Mouse (Mus musculus) NIH3T3 (cell line): ENCODE measurements around the gene Ogg1.

ENCODE experiments used
- DNase-seq: peaks from one replicate; pipeline ENCODE4 v3.0.0-alpha.2; 2012; ENCODE audit warnings: low read depth

Ogg1 gene

GRCm38 (mm10) chr6:113370194-113370929 is 43.6 kb downstream of the Ogg1 start:
- no peak for DNase-seq

DNA sequence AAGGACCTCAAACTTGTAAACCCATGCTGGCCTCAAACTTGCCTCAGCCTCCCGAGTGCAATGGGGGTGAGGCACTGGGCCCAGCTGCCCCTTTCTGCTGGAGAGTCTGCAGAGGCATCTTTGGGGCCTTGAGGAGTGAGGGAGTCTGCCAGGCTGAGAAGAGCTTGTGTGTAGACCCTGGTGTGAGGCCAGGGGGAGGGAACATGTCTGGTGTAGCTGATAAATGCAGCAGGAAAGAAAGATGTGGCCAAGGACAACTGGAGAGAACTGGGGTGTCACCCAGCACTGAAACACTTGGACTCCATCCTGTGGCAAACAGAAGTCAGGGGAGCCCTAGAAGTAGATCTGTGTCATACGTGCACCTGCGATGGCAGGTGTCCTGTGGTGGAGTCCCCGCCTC is 46.7 kb downstream of the Ogg1 start:
- DNase-seq = no peak

DNA sequence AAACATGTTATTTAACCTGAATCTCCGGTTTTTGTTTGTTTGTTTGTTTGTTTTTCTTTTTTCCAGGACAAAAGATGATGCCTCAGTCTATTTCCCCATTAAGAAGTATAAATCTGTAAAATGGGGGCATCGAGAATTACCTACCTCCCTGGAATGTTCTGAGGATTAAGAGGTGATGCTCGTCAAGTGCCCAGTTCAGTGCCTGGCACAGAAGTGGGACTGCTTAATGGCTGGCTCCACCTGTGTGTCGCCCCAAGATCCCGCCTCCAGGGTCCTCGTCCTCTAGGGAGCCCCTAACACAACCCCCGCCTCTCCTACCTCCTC is 50.4 kb downstream of the Ogg1 start:
- DNase-seq = no peak

DNA sequence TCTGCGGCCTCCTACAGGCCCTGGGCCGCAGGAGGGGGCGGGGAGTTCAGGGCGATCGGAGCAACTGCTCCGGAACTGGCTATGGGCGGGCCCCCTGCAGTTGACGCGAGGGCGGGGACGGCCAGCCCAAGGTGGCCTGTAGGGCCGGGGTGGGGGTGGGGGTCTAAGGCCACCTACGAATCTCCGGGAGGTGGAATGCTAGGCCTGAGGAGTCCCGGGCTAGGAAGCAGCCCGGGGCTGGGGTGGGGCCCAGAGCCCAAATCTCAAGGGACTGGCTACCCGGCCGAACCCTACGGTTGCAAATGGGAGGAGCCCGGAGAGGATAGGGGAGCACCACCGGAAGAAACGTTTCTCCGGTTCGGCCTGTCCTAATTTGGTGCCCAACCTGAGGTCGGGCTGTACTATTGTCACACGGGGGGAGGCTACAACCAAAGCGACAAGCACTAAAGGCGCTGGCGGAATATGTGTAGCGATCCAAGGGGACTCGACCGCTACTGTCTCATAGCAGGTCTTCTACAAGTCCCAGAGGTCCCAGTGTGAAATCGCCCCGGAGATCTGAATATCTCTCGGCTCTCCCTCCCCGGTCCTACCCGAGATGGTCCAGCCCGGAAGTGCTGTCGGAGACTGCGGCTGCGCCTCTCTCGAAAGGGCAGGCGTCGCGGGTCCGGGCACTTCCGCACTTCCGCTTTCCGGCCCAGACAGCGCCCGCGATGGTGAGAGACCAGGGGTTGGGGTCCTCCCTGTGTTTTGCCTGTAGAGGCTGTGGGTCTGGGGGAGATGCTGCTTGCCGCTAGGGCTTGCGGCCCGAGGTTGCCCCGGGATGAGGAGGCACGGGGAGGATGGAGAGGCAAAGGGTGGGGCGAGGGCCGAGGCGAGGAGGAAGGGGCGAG is 51.0 kb downstream of the Ogg1 start, which contains the start of the genes Tada3 and Arpc4:
Tada3 (minus strand) TSS at position 388 of the 890 bp plus-strand sequence.
Arpc4 (plus strand) TSS at position 620 of the 890 bp plus-strand sequence.
- peak; percentile 97 for DNase-seq

- no peak for DNase-seq
Measured at GRCm38 (mm10) chr6:113379246-113379645, 52.5 kb downstream of the Ogg1 start.

- no peak for DNase-seq
Measured at GRCm38 (mm10) chr6:113380480-113380879, 53.7 kb downstream of the Ogg1 start.

DNA sequence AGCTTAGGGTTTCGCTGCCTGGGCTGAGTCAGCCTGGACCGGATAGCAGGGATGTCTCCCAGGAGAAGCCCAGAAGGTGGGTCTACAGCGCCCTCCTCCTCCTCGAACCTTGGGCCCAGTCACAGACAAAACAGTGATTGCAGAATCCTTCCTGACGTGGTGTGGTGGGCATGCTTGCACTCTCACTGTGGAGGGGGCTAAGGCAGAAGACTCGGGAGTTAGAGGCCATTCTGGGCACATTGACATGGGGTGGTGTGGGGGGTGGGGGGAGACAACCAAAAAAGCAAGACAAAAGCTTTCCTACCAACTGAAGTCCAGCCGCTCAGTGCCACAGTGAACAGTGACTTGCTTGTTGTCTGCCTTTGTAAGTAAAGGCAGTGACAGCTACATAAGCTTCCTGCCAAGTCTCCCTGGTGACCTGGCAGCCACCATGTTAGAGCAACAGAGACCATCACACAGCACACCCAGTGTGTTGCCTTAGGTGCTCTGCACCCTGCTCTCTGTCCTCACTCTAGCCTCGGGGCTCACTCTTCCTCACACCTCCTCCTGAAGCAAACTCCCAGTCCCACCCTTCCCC is 57.7 kb downstream of the Ogg1 start:
- no peak for DNase-seq
